Mouse (Mus musculus): ENCODE results near the gene Atp5k. TPM values are rescaled to one million over a fixed set of nuclear protein-coding genes. Genes with fewer than 3 reads are reported as not detected.
A peak's percentile ranks its signal among the peaks of the same experiment; 100 is the strongest.

The Atp5k gene
- total RNA-seq (2021), result 100 to 1,000 TPM; 299 to 306 TPM

DNA sequence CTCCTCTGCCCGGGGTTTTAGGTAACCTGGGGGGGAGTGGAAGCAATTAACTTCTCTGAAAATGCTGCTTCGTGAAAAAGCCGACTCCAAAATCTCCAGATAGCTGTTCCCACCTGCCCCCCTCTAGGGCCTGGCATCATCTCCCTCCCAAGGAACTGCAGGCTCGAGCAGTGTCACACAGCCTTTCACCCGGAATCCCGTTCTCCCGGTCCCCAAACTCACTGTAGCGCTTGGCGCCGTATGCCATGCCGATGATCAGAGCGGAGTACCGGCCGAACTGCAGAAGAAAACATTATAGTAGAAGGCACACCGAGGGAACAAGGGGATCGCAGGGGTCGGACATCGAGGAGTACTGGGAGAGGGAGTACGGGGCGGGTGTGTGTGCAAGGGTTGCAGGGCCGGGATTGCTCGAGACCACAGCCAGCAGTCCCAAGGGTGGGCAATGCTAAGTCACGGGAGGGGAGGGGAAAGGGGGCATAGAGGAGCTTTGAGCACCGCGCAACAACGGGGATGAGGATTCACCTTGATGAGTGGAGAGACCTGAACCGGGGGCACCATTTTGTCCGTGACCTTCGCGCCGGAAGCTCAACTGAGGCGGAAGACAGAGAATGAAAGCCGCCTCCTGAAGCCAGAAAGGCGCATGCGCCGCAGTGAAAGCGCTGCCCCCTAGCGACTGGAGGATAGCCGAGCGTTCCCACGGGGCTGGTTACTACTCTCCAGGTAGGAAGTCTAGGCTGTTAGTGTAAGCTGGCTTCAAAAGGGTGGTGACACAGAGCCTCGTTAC, at the start of gene Atp5k:
Atp5k (minus strand) TSS at position 645 of the 784 bp plus-strand sequence.
- DNase-seq (ENCODE audit: extremely low spot score in 1 of 2, low spot score in 1 of 2), result peak; percentile 86 to 95

DNA sequence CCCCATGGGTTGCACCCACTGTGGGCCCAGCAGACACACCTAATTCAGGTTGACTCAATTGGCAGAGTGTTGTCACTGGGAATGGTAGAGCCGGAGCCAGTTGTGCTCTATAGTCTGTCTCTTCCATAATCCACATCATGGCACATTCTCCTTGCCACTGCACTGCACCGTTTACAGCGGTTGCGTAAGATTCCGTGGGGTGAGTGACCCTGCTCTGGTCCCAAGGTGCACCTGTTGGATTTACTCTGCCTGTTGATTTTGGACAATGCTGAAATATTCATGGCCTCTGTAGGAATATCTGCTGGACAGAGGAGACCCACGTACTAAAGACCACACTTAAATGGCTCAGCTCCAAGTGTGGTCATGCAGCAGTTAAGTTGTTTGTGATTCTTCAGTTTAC, 48.8 kb upstream of the Atp5k start:
- DNase-seq (ENCODE audit: extremely low spot score in 1 of 2, low spot score in 1 of 2), result no peak

DNA sequence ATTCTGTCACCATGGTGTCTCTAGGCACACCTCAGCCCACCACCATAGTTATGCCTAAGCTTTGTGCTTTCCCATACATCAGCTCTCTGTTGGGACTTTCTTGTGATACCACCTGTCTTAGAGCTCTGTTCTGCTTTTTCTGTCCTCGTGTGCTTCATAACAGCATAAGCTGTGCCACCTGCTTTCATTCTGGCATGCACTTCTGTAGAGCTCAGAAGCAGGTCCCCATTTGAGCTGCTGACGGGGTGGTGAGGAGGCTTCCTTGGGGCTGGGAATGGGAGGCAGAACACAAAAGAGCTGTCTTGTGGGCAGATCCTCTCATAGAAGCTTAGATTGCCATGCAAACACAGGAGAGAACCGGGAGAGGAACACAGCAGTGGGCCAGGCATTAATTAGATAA, 41.7 kb upstream of the Atp5k start:
- no peak for DNase-seq (ENCODE audit: extremely low spot score in 1 of 2, low spot score in 1 of 2)

DNA sequence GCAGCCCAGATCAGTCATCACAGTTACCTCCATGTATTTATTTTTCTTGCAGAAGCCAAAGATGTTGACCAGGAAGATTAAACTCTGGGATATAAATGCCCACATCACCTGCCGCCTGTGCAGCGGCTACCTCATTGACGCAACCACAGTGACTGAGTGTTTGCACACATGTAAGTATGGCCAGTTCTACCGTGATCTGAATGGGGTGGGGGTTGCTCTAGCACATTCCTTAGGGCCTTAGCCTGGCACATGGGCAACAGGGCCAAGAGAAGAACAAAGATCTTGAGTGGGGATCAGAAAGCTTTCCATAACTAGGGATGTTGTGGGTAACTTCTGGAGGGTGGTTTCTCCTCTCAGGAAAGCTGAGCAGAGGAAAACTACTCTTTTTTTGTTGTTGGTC, 39.5 kb upstream of the Atp5k start:
- no peak for DNase-seq (ENCODE audit: extremely low spot score in 1 of 2, low spot score in 1 of 2)

DNA sequence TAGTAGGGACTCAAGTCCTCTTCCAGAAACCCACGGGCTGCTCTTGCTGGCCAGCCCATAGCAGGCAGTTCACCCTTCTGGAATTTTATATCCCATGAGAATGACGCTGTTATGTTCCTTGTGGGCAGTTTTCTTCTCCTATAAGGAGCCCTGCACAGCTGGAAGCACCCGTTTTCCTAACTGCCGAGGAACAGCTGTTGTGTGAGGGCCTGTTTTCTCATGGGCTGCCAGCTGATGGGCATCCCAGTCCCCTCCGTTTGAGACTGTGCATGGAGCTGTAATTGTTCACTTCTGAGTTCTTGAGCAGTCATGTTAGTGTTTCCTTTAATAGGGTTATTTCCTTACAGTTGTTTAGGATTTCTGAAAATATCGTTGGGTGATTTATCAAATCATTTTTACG, 35.4 kb upstream of the Atp5k start:
- no peak for DNase-seq (ENCODE audit: extremely low spot score in 1 of 2, low spot score in 1 of 2)

DNA sequence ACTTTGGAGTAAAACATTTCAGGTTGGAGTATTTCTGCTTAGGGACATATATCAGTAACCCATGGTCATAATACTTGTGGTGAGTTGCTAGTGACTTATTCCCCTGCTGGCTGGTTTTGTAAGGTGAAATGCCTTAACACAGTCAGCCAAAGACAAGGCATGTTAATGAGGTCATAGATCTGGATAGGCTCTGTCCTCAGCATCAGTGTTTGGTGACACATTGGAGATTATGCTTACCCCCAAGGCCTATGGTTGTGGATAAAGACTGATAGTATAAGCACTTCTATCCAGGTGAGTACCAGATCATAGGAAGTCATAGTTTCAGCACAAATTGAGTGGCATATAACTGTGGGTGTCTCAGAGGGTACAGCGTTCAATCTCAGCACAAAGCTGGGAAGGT, 32.4 kb upstream of the Atp5k start:
- DNase-seq (ENCODE audit: extremely low spot score in 1 of 2, low spot score in 1 of 2), result no peak

DNA sequence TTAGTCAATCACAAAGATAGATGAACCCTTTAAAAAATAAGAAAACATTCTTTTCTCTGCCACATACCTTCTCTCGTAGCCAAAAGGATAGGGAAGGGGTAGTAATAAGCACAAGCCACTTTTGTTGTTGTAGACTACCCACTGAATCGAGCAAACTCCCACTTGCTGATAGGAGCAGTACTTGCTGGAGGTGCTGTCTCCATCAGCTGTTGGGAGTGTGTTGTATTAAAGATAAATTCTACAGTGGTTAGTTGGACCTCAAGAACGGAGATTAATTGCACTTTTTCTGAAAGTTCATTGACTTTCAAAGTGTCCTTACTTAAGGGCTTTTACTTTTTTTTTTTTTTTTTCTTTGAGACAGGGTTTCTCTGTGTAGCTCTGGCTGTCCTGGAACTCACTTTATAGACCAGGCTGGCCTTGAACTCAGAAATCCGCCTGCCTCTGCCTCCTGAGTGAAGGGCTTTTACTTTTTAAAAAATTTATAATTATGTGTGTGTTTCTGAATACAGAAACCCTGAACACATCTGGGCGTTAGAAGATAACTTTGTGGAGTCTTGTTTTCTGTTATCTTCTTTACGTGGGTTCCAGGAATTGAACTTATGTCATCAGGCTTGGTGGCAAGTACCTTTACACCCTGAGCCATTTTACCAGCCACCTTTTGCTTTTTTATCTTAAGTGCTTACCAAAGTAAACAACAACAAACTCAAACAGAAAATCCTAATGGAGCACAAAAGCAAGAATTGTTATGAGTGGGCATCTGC, 31.1 kb upstream of the Atp5k start:
- DNase-seq (ENCODE audit: extremely low spot score in 1 of 2, low spot score in 1 of 2), result no peak

DNA sequence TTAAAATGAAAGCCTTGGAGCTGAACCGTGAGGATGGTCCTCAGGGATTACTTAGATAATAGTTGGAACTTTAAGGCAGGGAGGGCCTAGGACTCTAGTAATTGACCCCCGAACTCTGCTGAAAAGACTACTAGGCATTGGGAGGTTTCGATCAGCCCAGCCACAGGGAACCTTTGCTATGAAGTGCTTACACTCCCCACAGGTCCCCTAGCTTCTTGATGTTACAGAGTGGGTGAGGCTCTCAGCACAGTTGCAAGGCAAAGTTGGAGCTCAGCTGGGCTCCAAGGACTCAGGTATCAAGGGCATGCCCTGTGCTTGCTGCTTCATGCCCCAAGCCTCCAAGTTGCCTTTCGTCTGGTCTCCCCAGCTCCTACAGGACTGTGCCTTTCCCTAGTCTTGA, 28.2 kb upstream of the Atp5k start:
- no peak for DNase-seq (ENCODE audit: extremely low spot score in 1 of 2, low spot score in 1 of 2)

DNA sequence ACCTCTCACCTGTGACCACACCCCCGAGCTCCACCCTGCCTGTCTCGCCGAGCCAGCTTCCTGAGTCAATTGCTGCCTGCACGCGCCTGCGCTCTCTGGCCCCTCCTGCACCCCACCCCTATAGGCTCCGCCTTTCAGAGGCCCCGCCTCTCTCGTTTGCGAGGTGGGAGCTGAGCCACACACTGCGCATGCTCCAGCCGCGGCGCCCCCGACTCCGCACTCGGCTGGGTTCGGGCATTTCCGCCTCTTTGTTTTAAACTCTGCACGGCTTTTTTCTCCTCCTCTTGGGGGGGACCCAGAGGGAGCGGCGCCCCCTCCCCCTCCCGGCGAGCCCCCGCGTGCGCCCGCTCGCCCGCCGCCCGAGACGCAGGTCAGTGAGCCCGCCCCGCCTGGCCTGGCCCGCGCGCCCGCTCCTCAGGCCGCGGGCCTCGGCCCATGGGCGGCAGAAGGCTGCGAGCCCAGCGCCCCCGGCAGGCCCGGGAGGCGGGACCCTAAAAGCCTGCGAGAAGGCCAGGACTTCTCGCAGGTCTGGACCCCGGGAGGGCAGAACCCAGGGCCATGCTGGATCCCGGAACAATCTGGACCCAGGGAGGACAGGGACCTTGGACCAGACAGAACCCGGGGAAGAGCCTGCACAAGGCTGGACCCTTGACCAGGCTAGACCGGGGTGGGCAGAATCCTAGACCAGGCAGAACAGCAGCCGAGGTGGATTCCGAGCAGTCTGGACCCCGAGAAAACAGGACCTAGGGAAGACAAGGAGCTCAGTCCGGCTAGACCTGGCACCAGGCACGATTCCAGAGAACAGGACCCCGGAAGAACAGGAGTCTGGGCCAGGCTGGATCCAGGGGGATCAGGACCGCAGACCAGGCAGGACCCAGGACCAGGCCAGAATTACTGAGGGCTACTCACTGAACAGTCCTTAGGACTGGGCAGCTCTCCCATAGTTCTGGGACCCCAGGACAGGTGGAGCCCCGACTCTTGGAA, 27.1 kb upstream of the Atp5k start, which contains the start of gene Pcgf3:
Pcgf3 (plus strand) TSS at position 151 of the 984 bp plus-strand sequence.
- DNase-seq (ENCODE audit: extremely low spot score in 1 of 2, low spot score in 1 of 2), result peak; percentile 95 to 96

DNA sequence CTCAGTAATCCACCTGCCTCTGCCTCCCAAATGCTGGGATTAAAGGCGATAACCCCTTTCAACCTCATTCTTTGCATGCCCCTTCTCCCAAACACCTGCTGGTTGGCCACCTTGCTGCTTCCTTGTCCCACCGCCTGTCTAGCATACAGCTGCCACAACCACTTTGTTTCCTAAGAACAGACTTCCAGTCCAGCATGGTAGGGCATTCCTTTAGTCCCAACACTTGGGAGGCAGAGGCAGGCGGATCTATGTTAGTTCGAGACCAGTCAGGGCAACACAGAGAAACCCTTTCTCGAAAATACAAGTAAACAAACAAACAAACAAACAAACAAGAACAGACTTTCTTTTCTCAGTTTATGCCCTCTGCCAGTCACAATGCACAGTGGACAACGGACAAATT, 26.2 kb upstream of the Atp5k start:
- no peak for DNase-seq (ENCODE audit: extremely low spot score in 1 of 2, low spot score in 1 of 2)

DNA sequence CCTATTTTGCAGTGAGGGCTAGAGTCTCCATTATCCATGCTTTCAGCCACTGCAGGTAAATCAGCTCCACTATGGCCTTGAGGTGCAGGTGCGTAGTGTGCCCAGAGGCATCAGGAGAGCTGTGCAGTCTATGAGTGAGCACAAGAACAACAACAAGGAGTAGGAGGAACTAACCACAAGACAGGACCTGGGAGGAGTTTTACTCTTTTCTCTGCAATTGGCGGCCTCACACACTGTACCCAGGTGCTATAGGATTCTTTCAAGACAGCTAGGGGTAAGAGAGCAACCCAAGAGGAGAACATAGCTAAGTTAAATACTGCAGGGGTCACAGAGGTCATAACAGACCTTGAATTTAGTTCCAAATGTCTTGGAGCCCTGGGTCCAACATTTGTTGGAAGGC, 24.5 kb upstream of the Atp5k start:
- DNase-seq (ENCODE audit: extremely low spot score in 1 of 2, low spot score in 1 of 2), result no peak

DNA sequence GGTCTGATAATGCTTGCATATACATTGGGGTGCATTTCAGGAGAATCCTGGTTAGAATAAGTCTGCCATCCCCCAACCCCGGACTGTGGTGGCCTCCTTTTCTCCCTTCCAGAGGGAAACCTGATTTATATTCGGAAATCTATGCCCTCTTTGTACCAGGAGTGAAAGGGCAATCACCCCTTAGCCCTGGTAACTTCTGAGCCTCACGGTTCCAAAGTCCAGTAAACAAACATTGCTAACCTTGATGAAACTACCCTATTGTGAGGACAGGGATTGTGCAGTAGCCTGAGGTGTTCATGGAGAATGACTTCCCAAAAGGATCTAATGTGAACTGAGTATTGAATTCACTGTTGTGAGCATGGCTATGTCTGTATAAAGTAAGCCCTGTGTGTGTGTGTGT, 19.8 kb upstream of the Atp5k start:
- no peak for DNase-seq (ENCODE audit: extremely low spot score in 1 of 2, low spot score in 1 of 2)

DNA sequence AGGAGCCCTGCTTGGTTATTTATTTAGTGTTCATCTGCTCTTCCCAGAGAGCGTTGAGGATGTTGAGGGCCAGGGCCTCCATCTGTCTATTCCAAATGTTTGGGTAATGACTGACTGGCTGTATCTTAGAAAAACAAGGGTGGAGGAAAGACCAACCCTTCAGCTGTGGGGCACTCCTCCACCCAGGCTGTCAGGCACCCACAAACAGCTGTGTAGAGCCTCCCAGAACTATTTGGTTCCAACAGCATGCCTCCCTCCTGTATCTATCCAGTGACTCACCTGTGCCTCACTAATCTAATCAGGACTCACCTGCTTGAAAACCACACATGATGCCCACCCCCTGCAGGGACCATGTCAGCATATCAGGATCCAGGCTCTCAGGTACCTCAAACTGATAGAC, 18.2 kb upstream of the Atp5k start:
- no peak for DNase-seq (ENCODE audit: extremely low spot score in 1 of 2, low spot score in 1 of 2)

DNA sequence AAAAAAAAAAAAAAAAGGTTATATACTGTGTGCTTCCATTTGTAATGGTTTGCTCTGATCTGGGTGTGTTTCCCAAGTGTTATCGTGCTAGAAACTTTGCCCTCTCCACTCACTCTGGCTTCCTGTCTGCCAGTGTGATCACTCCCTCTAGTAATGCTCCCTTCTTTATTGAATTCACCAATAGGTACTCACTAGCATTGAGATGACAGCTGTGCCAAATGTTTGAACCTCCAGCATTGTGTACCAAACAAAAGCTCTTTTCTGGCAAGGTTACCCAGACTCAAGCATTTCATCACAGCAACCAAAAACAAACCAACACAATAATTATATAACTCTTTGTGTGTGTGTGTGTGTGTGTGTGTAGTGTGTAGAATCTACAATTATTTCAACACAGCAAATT, 17.4 kb upstream of the Atp5k start:
- no peak for DNase-seq (ENCODE audit: extremely low spot score in 1 of 2, low spot score in 1 of 2)

DNA sequence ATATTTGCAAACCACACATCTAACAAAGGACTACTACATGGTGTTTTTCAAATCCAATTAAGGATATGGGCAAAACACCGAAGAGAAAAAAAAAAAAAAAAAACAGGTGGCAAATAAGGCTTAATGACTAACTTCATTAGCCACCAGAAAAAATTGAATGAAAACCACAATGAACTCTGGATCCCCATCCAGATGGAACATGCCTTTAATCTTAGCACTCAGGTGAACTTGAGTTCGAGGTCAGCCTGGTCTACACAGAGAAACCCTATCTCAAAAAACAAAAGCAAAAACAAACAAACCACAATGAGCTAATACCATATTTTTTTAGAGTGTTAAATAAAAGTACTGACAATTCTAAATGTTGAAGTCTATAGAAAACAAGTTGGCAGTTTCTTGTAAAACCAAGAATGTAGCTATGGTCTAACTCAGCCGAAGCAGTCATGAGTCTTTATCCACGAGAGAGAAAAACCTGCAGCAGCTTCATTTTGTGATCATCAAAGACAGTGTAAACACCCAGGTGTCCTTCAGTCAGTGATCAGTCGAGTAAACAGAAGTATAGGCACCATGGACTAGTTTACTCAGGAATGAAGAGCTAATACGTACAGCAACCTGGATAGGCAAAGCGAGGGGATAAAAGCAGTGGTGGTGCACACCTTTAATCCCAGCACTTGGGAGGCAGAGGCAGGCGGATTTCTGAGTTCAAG, 16.7 kb upstream of the Atp5k start:
- no peak for DNase-seq (ENCODE audit: extremely low spot score in 1 of 2, low spot score in 1 of 2)

DNA sequence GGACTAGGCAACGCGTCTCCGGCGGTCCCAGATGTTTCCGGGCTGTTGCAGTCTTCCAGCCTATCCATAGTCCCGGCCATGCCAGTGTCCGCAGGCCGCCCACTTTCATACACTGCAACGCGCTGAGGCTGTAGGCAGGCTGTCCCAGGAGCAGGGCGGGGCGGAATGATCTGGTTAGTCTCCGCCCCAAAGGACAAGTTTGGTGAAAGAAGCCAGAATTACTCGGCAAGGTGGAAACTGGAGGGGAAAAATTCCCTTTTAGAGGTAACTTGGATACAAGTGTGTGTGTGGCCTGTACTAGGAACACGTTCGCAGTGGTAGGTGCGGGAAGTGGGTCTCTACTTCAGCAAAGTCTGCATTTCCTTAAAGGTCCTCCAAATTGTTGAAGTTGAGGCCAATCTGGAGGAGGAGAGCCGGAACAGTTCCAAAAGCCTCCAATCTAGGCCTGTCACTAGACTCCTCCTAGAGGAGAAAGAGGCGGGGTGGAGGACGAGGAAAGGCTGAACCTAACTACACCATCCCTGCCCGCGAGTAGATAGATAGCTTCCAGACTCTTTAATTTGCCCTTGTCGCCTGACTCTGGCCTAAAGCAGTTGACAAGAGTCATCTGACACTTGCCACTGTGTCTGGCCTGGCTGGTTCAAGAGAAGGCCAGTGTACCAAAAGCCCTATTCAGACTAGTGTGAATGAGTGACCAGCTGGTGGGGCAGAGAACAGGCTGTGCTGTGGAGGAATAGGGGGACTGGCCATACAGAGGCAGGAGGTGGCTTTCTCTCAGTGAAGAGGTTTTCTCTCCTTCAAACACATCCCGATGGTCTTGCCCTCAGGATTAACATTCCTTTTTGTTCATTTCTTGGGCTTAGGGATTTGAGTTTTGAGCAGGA, 14.8 kb upstream of the Atp5k start, which contains the start of gene Mfsd7a:
Mfsd7a (minus strand) TSS at position 107 of the 884 bp plus-strand sequence.
- DNase-seq (ENCODE audit: extremely low spot score in 1 of 2, low spot score in 1 of 2), result no peak

DNA sequence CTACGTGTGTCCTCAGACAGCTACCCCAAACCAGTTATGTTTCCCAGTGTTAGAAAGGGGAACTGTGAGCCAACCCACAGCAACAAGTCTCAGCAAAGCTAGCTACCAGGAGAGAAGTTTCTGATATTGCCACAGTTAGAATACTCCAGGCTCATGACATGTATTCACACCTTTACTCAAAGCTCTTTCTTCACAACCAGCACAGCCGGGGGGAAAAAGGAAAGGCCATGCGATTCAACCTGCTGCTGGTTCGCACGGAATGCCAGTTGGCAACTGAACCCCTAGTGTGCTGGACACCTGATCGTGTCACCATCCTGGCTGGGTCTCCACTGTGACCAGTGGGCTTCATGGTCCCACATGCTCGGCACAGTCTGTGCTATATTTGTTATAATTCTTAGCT, 13.6 kb upstream of the Atp5k start:
- DNase-seq (ENCODE audit: extremely low spot score in 1 of 2, low spot score in 1 of 2), result no peak

DNA sequence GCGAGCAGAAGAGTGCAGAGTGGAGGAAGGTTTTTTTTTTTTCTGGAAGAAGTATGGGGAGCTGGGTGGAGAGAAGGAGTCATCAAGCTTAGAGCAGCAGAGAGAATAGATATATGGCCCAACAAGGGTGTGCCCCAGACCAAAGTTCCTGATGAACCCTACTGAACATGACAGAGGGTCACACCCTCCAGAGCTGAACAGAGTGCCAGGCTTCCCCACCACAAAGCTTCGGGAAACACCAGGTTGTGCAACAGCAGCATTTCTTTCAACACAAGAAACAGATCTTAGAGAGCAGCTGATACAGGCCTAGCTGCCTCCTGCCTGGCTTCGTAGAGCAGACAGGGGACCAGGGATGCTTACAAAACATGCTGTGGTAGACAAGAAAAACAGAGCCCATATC, 12.7 kb upstream of the Atp5k start:
- DNase-seq (ENCODE audit: extremely low spot score in 1 of 2, low spot score in 1 of 2), result no peak

DNA sequence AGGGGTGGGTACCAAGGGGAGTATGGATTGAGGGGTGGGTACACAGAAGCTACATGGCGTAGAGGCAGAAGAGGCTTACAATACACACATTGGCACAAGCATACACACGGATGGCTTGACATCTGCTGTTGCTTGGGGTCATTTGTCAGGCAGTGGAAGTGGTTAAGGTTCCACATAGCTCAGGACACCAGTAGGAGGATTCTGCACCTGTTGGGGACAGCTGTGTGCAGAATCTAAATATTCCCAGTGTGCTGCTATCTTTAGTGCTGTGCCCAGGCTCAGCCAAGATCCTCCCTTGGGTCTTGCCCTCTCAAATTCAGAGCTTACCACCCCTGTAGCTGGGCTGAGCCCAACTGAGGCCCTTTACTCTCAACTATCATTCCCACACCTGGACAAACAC, 1.9 kb upstream of the Atp5k start:
- DNase-seq (ENCODE audit: extremely low spot score in 1 of 2, low spot score in 1 of 2), result no peak
